26 mouse cellular contexts compared by ENCODE assay signal in the genomic region with DNA sequence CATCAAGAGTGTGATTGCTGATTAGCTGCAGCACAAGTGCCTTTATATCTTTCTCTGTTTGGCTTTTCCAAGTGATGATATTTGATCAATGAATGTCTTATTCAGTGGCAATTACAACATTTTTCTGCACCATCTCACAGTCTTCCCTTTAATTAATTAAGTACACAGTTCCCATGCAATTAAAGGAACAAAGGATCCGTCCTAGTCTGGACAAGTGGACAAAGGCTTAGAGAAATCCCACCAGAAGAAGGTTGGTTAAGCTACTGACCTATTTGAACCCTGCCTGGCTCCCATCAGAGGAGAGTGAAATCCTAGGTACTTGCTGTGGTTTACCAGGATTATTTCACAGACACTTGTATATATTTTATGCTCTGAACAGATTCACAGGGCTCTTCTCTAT.
"Had no signal": no experiment of that assay in that cellular context is flagged by ENCODE, and none has a peak within 500 bp of the region (broad histone marks: within the 10 kb centered on the region; RNA-seq: fewer than 3 reads in every experiment).

No protein-coding gene starts in this region.

- H3K27ac ChIP-seq: gastrocnemius, adult 2 months; heart, embryonic 13.5 days; heart, embryonic 15.5 days; hindbrain, embryonic 10.5 days; hindbrain, embryonic 12.5 days; hindbrain, embryonic 14.5 days; intestine, embryonic 15.5 days; layer of hippocampus, adult 2 months; left cerebral cortex, adult 2 months; limb, embryonic 10.5 days; limb, embryonic 12.5 days; liver, embryonic 12.5 days; liver, embryonic 14.5 days had no signal

- H3K4me1 ChIP-seq: heart, embryonic 13.5 days; heart, embryonic 15.5 days; intestine, embryonic 15.5 days; liver, embryonic 12.5 days had no signal

- ATAC-seq: hindbrain, embryonic 16.5 days; inflammation-experienced regulatory T-cells, adult 6 months; intestine, embryonic 15.5 days; intestine, postnatal 0 days; liver, embryonic 12.5 days had no signal

- H3K9ac ChIP-seq: heart, embryonic 13.5 days; heart, embryonic 15.5 days; hindbrain, embryonic 12.5 days; hindbrain, embryonic 14.5 days; intestine, embryonic 15.5 days; limb, embryonic 12.5 days; liver, embryonic 12.5 days; liver, embryonic 14.5 days had no signal

- H3K4me2 ChIP-seq: heart, embryonic 11.5 days; heart, embryonic 13.5 days; heart, embryonic 15.5 days; hindbrain, embryonic 12.5 days; hindbrain, embryonic 14.5 days; intestine, embryonic 15.5 days; limb, embryonic 12.5 days; liver, embryonic 12.5 days had no signal

- H3K9me3 ChIP-seq: heart, embryonic 13.5 days; heart, embryonic 15.5 days; hindbrain, embryonic 10.5 days; hindbrain, embryonic 12.5 days; intestine, embryonic 15.5 days; limb, embryonic 10.5 days; limb, embryonic 12.5 days; liver, embryonic 12.5 days had no signal

- H3K4me3 ChIP-seq: gastrocnemius, adult 2 months; heart, embryonic 13.5 days; heart, embryonic 15.5 days; hindbrain, embryonic 10.5 days; hindbrain, embryonic 12.5 days; intestine, embryonic 15.5 days; layer of hippocampus, adult 2 months; left cerebral cortex, adult 2 months; limb, embryonic 10.5 days; limb, embryonic 12.5 days; liver, embryonic 12.5 days had no signal

- H3K27me3 ChIP-seq: heart, embryonic 13.5 days; heart, embryonic 15.5 days; hindbrain, embryonic 12.5 days; intestine, embryonic 15.5 days; limb, embryonic 12.5 days; liver, embryonic 12.5 days had no signal

- H3K36me3 ChIP-seq: heart, embryonic 13.5 days; heart, embryonic 15.5 days; hindbrain, embryonic 10.5 days; hindbrain, embryonic 12.5 days; intestine, embryonic 15.5 days; limb, embryonic 10.5 days; limb, embryonic 12.5 days; liver, embryonic 12.5 days had no signal

- DNase-seq: gastrocnemius, adult 2 months; gastrocnemius, postnatal 10 days; gastrocnemius, postnatal 25 days; heart, postnatal 4 days; kidney, adult 18-20 months; kidney, adult 8-10 months; kidney, postnatal 10 days; kidney, postnatal 25 days; kidney, postnatal 4 days; liver had no signal
